Mouse (Mus musculus) bone marrow macrophage, adult 2 months (primary cell): ENCODE measurements around the gene Rtl6.

Source experiments
- CTCF ChIP-seq: IDR thresholded peaks from 2 replicates; pipeline ENCODE4 v1.5.1; 2012; ENCODE audit warnings: low read depth, mild to moderate bottlenecking, low read length, moderate library complexity
- POLR2A ChIP-seq: IDR thresholded peaks from 2 replicates; pipeline ENCODE4 v1.6.1; 2012; ENCODE audit warnings: mild to moderate bottlenecking, low read depth, low read length, borderline replicate concordance

DNA sequence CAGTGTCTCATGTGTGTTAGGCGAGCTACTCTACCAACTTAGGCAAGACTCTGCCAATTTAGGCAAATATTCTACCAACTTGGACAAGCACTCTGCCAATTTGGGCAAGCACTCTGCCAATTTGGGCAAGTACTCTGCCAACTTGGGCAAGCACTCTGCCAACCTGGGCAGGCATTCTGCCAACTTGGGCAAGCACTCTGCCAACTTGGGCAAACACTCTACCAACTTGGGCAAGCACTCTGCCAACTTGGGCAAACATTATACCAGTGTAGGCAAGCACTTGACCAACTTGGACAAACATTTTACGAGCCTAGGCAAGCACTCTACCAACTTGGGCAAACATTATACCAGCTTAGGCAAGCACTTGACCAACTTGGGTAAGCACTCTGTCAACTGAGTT is 3.9 kb upstream of the Rtl6 start:
- TF ChIP-seq POLR2A = no peak
- no peak for TF ChIP-seq CTCF
